Mouse (Mus musculus): ENCODE data around the gene Cyp2ab1.

The Cyp2ab1 gene

DNA sequence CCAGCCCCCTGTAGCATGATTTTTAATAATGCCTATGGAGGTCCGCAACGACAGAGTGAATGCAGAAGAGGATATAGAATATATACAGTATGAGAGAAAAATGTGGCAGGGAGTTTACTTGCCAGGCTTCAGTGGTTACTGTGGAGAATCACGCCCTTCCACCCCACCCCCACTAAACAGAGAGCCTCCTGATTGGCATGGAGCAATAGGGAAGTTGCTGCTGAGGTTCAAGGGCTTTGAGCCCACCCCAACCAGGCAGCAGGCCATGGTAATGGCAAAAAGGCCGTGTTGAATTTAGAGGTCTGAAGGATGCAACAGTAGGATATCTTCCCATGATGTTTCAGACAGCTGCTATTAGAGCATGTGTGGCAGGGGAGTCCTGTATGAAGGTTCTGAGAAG, 53.9 kb downstream of the Cyp2ab1 start:
- no peak for DNase-seq (ENCODE audit: low spot score in 2 of 2)

DNA sequence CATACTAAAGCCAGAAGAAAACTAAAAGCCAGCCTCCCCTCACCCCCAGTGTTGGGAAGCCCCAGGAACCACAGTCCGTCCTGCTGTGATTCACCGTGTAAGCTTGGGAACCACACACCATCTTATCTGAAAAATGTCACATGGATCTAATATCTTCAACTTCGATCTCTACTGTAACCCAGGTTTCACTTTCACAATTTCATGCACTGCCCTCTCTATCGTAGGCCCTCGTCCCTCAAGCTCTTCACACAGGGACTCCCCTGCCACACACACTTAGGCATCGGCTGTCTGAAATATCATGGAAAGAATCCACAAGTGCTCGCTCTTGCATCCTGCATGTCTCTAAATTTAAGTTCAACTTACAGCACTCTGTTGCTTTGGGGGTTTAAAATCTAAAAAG, 60.1 kb downstream of the Cyp2ab1 start:
- no peak for DNase-seq (ENCODE audit: low spot score in 2 of 2)
